Mouse (Mus musculus) embryonic fibroblast, embryonic 13.5 days (primary cell): ENCODE measurements around the gene Olfr1270. TPM values are rescaled to one million over a fixed set of nuclear protein-coding genes. Genes with fewer than 3 reads are reported as not detected.
"Not testable (repeated sequence)": the region's sequence is repeated elsewhere in the genome, so short reads cannot be mapped to it uniquely, and the experiment has no call there.

Experiments
- H3K27ac ChIP-seq: 2 replicates; pipeline ENCODE4 v1.5.1; 2012; ENCODE audit warnings: low read length, control low read depth, inconsistent platforms; ENCODE audit not compliant: insufficient read depth
- H3K4me1 ChIP-seq: 2 replicates; pipeline ENCODE4 v1.6.1; 2011; ENCODE audit warnings: low read length; ENCODE audit not compliant: control insufficient read depth, insufficient read depth
- H3K4me3 ChIP-seq: 2 replicates; pipeline ENCODE4 v1.5.1; 2011; ENCODE audit warnings: mild to moderate bottlenecking, control low read depth, low read length; ENCODE audit not compliant: insufficient read depth
- CTCF ChIP-seq: IDR thresholded peaks from 2 replicates; pipeline ENCODE4 v1.5.1; 2011; ENCODE audit warnings: mild to moderate bottlenecking, control low read depth, low read length, moderate library complexity, borderline replicate concordance; ENCODE audit not compliant: insufficient read depth
- POLR2A ChIP-seq: IDR thresholded peaks from 2 replicates; pipeline ENCODE4 v1.6.1; 2011; ENCODE audit warnings: low read depth, mild to moderate bottlenecking, control low read depth, low read length, moderate library complexity
- polyA plus RNA-seq: library from polyadenylated mRNA; stranded (reverse); fragments of >200 nt; gene quantifications from 2 replicates; pipeline ENCODE4 v1.2.4, GENCODE M21; 2011; ENCODE audit warnings: low read depth; ENCODE audit not compliant: missing spikeins, insufficient read length

The Olfr1270 gene
- polyA plus RNA-seq, result not detected in 2 replicates

DNA sequence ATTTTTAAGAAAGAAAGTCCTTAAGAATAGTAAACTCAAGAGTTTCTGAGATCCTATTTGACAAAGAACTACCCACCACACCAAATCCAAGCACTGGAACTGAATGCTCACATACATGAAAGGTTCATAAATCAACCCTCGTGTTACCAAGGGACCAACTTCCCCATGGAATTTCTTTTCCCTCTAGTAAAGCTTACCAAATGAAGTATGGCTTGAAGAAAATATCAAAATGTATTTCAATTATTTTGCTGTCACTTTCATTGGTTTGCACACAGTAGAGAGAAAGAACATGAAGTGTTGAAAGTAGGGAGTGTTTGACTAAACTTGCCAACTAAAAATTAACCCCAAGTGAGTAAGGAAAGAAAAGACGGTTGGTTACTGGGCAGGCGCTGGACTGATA lies at the start of gene Olfr1270:
TSS of gene Olfr1270 (minus strand) at position 101 of the 400 bp plus-strand sequence.
- no peaks in the 10 kb centered on the region for H3K4me1 ChIP-seq
- no peak within 1 kb of the TSS for H3K27ac ChIP-seq
- TF ChIP-seq POLR2A (no peak), CTCF (no peak)
- no peak within 1 kb of the TSS for H3K4me3 ChIP-seq

DNA sequence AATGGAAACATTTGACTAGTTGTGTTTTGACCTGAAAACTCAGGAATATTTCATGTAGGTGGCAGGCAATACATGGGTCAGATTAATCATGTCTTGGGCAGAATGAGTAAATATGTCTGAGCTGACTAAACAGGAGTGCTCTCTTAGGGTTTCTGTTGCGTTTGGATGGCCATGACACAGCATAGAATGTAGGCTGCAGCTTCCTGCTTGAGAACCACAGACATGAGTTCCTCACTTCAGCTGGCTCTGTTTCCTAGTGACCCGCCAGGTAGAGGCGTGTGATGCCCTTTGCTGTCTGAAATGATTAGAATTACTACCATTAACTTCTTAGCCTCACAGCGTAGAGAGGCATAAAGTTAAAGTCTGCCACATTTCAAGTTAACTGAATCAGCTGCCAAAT lies 46.7 kb upstream of the Olfr1270 start:
- not testable (repeated sequence) for H3K4me3 ChIP-seq, H3K27ac ChIP-seq, H3K4me1 ChIP-seq

DNA sequence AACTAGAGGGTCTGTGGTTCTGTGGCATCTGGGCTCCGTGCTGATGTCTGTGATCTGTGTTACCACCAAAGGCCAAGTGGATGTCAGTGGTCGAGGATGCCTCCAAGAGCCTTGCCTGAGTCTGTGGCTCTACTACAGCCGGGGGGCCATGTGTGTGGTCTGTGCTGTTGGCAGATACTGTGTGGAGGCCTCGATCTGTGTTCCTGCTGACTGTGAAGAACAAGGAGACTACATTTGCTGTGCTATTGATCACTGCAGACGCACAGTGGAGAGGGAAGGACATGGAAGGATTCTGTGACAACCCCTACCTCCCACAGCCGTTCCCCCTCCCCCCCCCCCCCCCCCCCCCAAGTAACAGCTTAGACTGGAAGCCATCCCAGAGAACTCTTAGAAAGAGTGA lies 42.4 kb upstream of the Olfr1270 start:
- H3K4me3 ChIP-seq, H3K27ac ChIP-seq, H3K4me1 ChIP-seq: not testable (repeated sequence)

DNA sequence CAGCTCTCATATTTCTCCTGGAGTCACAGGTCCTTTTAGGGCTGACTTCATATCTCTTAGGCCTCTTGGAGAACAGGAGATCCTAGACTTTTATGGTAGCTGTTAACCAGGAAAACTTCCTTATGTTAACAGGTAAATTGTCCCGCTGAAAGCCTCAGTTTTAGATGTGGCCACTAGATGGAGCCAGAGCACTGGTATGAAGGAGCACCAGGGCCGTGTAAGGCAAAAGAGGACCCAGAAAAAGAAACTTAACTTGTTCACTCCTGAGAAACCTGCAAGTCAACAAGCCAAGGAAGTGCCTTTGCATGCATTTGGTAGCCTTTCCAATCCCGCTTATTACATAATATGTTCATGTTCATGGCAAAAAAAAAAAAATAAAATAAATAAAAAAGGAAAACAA lies 41.9 kb upstream of the Olfr1270 start:
- not testable (repeated sequence) for H3K27ac ChIP-seq, H3K4me3 ChIP-seq, H3K4me1 ChIP-seq

DNA sequence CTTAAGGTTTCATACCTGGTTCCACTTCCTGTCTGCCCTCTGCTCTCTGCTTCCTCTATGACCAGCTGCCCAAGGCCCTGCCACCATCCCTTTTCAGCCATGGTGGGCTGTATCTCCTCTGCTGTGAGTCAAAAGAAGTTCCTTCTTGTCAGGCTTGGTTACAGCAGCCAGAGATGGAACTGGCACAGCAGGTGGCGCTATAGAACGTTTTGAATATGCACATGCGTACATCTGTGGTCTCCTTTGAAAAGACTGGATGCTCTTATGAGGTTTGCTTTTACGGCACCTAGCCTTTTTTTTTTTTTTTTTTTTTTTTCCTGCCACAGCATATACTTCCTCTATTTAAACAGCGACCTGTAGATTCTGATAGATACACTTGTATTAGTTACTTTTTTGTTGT lies 34.2 kb upstream of the Olfr1270 start:
- H3K4me3 ChIP-seq, H3K27ac ChIP-seq, H3K4me1 ChIP-seq: not testable (repeated sequence)

DNA sequence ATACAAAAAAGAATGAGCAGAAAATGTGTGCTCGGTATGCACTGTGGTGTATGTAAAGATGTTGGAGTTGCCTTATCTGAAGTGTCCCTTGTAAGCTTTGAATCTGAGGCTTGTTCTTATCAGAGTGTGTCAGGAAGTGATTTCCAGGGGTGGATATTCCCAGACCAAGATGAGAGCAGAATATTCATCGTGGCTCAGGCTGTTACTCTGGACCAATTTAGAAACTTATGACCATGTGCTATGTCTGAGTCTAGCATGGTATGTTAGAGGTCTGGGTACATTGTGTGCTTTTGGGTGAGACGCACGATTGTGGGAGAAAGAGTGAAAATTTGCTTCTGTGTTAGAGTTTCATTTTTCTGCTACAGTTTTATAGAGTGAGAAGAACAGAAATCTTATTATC lies 33.2 kb upstream of the Olfr1270 start:
- not testable (repeated sequence) for H3K27ac ChIP-seq, H3K4me3 ChIP-seq, H3K4me1 ChIP-seq

DNA sequence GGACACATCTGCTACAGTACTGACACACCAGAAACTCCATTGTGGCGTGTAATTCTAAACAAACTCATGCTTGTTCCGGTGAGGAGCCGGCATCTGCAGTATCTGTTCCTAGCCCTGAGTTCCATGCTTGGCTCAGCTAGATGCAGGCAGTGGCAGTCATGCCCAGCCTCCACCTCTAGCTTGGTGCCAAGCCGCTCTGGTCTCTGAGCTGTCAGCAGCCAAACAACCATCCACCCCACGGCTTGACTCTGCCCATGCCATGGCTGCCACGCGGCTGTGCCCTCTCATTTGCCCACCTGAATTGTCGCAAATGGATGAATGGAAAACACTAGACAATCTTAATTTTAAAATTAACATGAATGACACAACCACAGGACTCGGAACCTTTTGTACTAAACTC lies 1.0 kb upstream of the Olfr1270 start:
- TF ChIP-seq POLR2A (no peak), CTCF (no peak)
- Histone ChIP-seq H3K4me1 (no peaks in the 10 kb centered on the region), H3K4me3 (no peak overlapping the region), H3K27ac (no peak overlapping the region)

DNA sequence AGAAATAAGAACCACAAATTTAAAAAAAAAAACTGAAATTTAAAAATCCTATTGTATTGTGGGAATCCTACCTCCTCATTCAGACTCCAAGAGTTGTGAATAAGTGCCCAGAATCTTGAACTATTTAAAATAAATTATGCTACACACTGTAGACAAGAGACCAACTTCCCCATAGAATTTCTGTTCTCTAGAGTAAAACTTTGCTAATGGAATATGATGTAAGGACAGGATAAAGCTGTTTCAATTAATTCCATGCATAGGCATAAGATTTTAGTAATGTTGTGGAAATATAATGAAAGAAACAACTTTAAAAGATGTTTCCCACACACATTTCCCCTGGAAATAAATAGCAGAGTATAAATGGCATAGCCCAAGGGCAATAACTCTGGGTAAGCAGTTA lies 10.7 kb downstream of the Olfr1270 start, which contains the start of gene Olfr32:
TSS of gene Olfr32 (minus strand) at position 101 of the 400 bp plus-strand sequence.
- Histone ChIP-seq H3K4me3 (no peak within 1 kb of the TSS), H3K4me1 (no peaks in the 10 kb centered on the region), H3K27ac (no peak within 1 kb of the TSS)
- TF ChIP-seq POLR2A (no peak), CTCF (no peak)

DNA sequence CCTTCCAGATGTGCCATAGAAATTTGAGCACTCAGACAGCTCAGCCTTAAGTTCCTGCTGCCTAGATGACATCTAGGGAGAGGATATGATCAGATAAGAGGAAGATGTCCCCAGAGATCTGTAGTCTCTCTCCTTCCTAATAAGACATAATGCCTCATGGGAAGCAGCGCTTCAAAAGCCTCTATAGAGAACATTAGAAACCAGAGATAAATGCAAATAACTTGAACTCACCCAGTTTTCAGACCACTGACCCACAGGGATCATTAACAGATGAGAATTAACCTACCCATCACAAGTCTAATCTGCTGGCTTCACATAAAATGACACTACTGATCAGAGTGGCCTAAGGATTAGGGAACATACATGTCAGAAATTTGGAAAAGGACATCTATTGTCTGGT lies 31.6 kb downstream of the Olfr1270 start, which contains the start of gene Olfr1269:
TSS of gene Olfr1269 (minus strand) at position 101 of the 400 bp plus-strand sequence.
- no peak within 1 kb of the TSS for H3K4me3 ChIP-seq
- no peak for TF ChIP-seq CTCF
- TF ChIP-seq POLR2A, result no peak
- H3K27ac ChIP-seq, result no peak within 1 kb of the TSS
- no peaks in the 10 kb centered on the region for H3K4me1 ChIP-seq

Other genes with a start within 250 kb of the Olfr1270 start
- not detected in 2 replicates for gene Olfr1258, start 225.8 kb downstream of the Olfr1270 start, polyA plus RNA-seq
- not detected in 2 replicates for gene Olfr1259, start 204.4 kb downstream of the Olfr1270 start, polyA plus RNA-seq
- gene Olfr1260, start 178.8 kb downstream of the Olfr1270 start, polyA plus RNA-seq, result not detected in 2 replicates
- not detected in 2 replicates for gene Olfr1261, start 161.9 kb downstream of the Olfr1270 start, polyA plus RNA-seq
- gene Olfr1262, start 152.9 kb downstream of the Olfr1270 start, polyA plus RNA-seq, result not detected in 2 replicates
- gene Olfr1263, start 141.0 kb downstream of the Olfr1270 start, polyA plus RNA-seq, result not detected in 2 replicates
- gene Olfr1264, start 127.5 kb downstream of the Olfr1270 start, polyA plus RNA-seq, result not detected in 2 replicates
- not detected in 2 replicates for gene Olfr1265, start 117.8 kb downstream of the Olfr1270 start, polyA plus RNA-seq
- gene Olfr140, start 89.5 kb downstream of the Olfr1270 start, polyA plus RNA-seq, result not detected in 2 replicates
- gene Olfr1269, start 31.7 kb downstream of the Olfr1270 start, polyA plus RNA-seq, result not detected in 2 replicates
- gene Olfr32, start 10.8 kb downstream of the Olfr1270 start, polyA plus RNA-seq, result not detected in 2 replicates
- gene Olfr1506, start 71.4 kb upstream of the Olfr1270 start, polyA plus RNA-seq, result not detected in 2 replicates
- not detected in 2 replicates for gene Olfr142, start 104.5 kb upstream of the Olfr1270 start, polyA plus RNA-seq
- gene Olfr1271, start 117.9 kb upstream of the Olfr1270 start, polyA plus RNA-seq, result not detected in 2 replicates
- not detected in 2 replicates for gene Olfr1272, start 139.8 kb upstream of the Olfr1270 start, polyA plus RNA-seq
- 0.88 TPM in 1 of 2 replicates, not detected in the other for gene Gm13769, start 169.1 kb upstream of the Olfr1270 start, polyA plus RNA-seq
- gene Olfr1274-ps, start 245.6 kb upstream of the Olfr1270 start, polyA plus RNA-seq, result not detected in 2 replicates